Mouse (Mus musculus): Measurements from ENCODE around the gene Hsd3b7.
"Not testable (repeated sequence)": the region's sequence is repeated elsewhere in the genome, so short reads cannot be mapped to it uniquely, and the experiment has no call there.

Gene Hsd3b7

GRCm38 (mm10) chr7:127815954-127816821, 15.8 kb downstream of the Hsd3b7 start:
- no peak for DNase-seq (ENCODE audit: low spot score in 2 of 2)

DNA sequence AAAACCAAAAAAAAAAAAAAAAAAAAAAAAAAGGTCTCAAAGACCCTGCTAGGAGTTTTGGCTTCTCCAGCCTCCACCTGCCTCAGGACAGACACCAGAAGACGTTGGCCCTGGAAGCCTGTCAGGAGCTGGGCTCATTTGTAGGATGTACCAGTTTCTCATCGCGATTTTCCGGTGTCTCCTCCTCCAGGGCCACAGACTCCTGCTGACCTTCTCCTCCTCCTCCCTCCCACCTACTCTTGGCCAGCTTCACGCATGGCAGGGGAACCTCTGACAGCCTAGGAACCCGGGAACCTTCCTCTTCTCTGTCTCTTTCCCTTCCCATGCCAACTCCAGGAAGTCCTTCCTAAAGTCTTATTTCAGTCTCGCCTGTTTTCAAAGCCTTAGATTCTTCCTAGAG, 16.6 kb downstream of the Hsd3b7 start:
- no peak for DNase-seq (ENCODE audit: low spot score in 2 of 2)

- no peak for DNase-seq (ENCODE audit: low spot score in 2 of 2)
Measured at GRCm38 (mm10) chr7:127817776-127818175, 17.4 kb downstream of the Hsd3b7 start.

DNA sequence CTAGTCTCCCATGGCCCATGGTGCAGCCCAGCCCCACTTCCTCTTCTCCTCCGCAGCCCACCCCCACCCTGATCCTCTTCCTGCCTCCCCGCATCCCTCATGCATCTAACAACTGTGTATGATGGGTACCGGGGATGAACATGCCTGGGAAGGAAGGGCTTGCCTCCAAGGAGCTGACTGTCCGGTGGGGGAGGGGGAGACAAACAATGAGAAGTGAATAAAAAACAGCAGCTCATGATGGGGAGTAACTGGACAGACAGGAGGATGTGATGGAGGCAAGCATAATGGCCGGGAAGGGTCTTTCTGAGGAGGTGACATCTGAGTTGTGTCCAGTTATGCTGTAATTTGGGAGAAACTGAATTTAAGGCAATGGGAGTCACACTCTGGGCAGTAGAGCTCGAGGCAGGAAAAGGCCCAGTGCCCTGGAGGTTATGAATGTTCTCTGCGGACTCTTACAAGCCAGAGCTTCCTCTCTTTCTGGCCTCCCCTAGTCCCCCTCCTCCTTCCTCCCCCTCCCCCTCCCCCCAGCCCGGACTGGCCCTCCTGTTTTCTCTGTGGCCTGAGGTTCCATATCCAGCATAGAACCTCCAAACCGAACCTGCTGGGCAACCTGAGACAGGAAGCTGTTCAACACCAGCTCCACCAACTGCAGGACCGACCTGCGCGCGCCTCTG, 20.6 kb downstream of the Hsd3b7 start:
- DNase-seq (ENCODE audit: low spot score in 2 of 2) = no peak

- no peak for DNase-seq (ENCODE audit: low spot score in 2 of 2)
Measured at GRCm38 (mm10) chr7:127822494-127822893, 22.1 kb downstream of the Hsd3b7 start.

DNA sequence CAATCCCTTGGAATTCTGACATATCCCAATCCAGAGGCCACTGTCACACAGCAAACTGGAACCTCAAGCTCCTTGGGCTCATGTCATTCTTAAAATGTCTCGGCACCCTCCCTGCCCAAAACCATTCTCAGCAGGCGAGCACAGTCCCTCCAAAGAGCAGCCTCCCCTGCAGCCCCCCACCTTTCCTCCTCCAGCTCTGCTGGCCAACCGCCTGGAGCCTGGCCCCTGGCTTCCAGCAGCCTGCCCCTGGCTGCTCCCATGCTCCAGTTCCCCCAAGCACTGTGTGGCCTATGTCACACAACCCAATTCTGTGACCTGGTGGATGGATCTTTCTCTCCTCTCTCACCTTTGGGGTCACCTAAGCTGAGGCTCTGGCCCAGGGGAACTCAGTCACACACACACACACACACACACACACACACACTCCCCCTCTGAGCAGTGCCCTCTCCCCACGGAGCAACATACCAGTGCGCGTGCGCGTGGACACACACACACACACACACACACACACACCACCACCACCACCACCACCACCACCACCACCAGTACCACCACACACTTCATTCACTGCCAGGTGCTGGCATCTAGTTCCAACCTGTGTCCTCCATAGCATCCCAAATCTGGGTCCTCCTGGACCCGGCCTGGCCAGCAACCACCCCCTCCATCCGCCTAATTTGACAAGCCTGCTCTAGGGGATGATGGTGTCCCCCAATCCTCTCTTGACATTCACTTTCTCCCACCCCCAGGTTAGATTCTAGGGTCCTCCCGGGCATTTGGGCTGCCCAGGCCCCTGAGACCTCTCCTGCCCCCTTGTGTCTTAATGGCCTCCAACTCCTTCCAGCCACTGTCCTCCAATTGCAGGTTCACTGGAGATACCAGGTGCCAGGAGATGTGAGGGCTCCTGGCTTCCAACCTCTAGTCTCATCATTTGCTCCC, 23.1 kb downstream of the Hsd3b7 start:
- no peak for DNase-seq (ENCODE audit: low spot score in 2 of 2)

GRCm38 (mm10) chr7:127824176-127824871, 23.9 kb downstream of the Hsd3b7 start, which contains the start of the genes Stx4a and Stx1b:
TSS of gene Stx4a (plus strand) at chr7:127824294.
TSS of gene Stx1b (minus strand) at chr7:127824549.
- DNase-seq (ENCODE audit: low spot score in 2 of 2) = peak; percentile 56 to 74

- no peak for DNase-seq (ENCODE audit: low spot score in 2 of 2)
Measured at GRCm38 (mm10) chr7:127835550-127835949, 35.1 kb downstream of the Hsd3b7 start.

GRCm38 (mm10) chr7:127837473-127837872, 37.1 kb downstream of the Hsd3b7 start:
- DNase-seq (ENCODE audit: low spot score in 2 of 2) = no peak

DNA sequence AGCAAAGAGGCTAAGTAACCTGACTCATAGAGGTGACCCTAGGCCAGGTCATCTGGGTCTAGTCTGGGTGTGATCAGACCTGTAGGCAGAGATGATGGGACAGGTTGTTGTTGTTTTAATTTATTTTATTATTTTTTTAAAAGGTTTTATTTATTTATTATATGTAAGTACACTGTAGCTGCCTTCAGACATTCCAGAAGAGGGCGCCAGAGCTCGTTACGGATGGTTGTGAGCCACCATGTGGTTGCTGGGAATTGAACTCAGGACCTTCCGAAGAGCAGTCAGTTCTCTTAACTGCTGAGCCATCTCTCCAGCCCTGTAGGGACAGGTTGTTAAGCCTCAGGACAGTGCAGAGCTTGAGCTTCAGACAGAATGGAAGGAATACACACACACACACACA, 37.5 kb downstream of the Hsd3b7 start:
- DNase-seq (ENCODE audit: low spot score in 2 of 2) = not testable (repeated sequence)

- not testable (repeated sequence) for DNase-seq (ENCODE audit: low spot score in 2 of 2)
Measured at GRCm38 (mm10) chr7:127840031-127840430, 39.6 kb downstream of the Hsd3b7 start.

DNA sequence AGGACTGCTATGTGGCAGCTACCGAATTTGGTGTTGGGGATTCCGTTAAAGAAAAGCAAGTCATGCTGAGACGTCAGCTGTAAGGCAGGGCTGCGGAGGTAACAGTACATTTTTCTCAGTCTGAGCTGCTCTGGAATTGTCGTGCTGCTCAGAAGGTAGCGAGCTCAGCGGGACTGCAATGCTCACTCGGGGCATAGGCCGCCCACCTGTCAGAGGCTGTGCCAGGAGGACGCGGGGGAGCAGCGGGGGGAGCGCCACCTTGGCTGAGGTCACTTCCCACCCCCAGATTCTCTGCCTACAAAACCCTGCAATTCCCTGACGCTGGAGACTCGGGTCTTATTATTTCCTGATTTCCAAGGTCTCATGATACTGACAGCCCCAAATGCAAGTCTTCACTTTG, 40.5 kb downstream of the Hsd3b7 start:
- DNase-seq (ENCODE audit: low spot score in 2 of 2) = peak in 1 of 2 experiments; percentile 42

DNA sequence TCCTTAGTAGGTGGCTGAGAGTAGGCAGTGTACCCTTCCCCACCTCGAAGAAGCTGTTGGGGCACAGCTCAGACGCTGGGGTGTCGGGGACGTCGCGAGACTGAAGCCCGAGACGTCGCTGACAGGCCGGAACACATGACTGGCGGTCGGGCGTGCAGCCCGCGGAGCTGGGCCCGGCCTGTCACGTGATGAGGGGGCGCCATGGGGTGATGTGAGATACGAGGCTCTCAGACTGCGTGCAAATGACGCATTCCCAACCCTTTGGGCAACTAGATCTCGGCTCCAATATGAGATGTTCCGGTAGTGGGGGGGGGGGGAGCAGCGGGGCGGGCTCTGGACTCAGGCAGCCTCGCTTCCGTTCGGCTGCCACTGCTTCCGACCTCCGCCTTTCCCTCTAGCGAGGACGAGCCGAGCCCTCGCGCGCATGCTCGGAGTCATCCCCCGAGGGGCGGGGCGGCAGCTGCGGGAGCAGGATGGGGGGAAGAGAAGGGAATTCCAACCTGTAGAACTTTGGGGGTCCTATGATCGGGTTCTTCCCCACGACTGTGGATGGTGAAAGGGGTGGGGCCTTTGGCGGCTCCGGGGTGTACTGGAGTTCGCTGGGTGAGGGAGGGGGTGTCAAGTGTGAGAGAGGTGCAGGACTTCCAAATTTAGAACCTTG, 41.1 kb downstream of the Hsd3b7 start:
- DNase-seq (ENCODE audit: low spot score in 2 of 2) = peak; percentile 83 to 92

DNA sequence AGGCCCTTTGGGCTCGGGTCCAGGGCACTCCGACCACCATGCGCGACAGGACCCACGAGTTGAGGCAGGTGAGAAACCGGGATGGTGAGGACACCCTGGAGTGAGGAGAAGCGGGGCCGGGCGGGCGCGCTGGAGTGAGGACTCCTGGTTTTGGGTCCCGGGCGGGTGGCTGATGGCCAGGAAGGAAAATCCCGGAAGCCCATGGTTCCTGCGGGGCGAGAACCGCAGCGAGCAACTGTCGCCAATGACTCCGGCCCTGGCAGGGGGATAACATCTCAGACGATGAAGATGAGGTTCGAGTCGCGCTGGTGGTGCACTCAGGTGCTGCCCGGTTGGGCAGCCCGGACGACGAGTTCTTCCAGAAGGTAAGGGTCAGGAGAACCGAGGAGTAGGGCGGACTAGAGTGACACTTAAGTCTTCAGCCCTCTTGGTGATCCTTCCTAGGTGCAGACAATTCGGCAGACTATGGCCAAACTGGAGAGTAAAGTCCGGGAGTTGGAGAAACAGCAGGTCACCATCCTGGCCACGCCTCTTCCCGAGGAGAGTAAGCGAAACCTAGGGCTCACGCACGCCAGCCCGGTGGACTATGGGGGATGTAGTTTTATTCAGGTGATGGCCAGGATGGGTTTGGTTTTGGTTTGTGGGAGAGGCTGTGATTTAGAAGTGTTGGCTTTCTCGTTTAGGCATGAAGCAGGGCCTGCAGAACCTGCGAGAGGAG, 41.8 kb downstream of the Hsd3b7 start:
- peak; percentile 49 to 60 for DNase-seq (ENCODE audit: low spot score in 2 of 2)

DNA sequence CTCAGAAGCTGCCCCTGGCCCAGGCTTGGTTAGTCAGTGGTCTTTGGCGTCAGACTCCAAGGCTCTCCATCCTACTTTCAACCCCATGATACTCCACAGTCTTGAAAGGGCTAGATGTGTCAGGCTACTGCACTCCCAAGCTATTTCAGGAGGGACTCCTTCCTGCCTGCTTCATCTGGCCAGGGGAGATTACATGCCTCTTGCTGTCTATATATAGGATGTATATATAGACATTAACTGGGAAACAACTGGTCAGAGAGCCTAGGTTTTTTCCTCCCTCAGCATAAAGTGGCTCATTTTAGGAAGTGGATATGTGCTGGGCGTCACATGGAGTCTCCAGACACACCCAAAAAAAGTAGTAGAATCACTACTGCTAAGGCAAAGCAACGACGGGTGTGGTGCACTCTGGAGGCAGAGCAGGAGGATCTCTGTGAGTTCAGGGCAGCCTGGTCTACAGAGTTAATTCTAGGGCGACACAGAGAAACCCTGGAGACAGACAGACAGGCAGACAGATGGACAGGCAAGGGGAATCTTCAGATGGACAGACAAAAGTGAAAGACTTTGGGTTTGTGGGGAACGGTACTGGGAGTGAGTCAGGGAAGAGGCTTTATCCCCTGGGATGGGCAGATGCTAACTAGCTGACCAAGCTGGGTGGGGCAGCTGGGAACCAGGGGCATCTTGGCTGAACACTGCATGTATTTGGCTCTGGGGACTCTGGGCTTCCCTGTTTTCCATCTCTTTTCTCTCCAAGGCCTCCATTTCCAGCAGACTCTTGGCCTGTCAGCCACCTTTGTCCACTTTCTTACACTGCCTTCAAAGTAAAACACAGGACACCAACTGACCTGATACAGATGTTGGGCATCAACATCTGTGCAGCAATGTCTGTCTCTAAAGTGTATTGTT, 49.8 kb downstream of the Hsd3b7 start:
- no peak for DNase-seq (ENCODE audit: low spot score in 2 of 2)

DNA sequence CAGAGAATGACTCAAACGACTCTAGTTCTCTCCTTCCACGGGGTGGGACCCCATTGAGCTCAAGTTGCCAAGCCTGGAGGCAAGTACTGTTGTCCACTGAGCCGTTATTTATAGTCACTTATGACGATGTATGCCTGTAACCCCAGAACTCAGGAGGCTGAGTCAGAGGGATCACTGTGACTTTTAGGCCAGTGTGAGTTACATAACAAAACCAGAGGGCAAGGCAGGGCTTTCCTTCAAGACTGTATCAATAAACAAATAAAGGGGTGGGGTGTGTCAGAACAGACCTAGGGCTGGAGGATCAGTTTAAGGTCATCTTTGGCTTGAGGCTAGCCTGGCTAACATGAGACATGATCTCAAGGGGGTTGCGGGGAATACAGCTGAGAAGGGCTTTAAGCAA, 50.5 kb downstream of the Hsd3b7 start:
- no peak for DNase-seq (ENCODE audit: low spot score in 2 of 2)
